Mouse (Mus musculus) cerebellum, adult 2 months (tissue): ENCODE measurements at regions not wholly inside any gene's neighbourhood (a gene's known extent, or its start where the extent isn't known, plus 50 kb on each side); places are given as distances from the start of the nearest gene placed in this dataset.

ENCODE experiments used
- DNase-seq, 2 experiments: peaks; one replicate each; pipeline ENCODE4 v3.0.0; 2021
- H3K27ac ChIP-seq: fragments of 200-500 bp; 2 replicates; pipeline ENCODE4 v1.5.1; 2012; ENCODE audit warnings: low read length, control low read depth, inconsistent platforms; ENCODE audit not compliant: insufficient read depth
- H3K27me3 ChIP-seq: fragments of 200-500 bp; 2 replicates; pipeline ENCODE4 v1.6.1; 2012; ENCODE audit warnings: inconsistent platforms, mild to moderate bottlenecking, low read length, moderate library complexity; ENCODE audit not compliant: control insufficient read depth, insufficient read depth
- H3K4me1 ChIP-seq: fragments of 200-500 bp; 2 replicates; pipeline ENCODE4 v1.6.1; 2011; ENCODE audit warnings: low read length; ENCODE audit not compliant: control insufficient read depth, insufficient read depth
- H3K4me3 ChIP-seq: fragments of 200-500 bp; replicated peaks from 2 replicates; pipeline ENCODE3; 2011; ENCODE audit warnings: mild to moderate bottlenecking, low read depth, low read length, control low read depth; ENCODE audit not compliant: insufficient read depth
- CTCF ChIP-seq: fragments of 200-500 bp; IDR thresholded peaks from 2 replicates; pipeline ENCODE4 v1.5.1; 2011; ENCODE audit warnings: low read depth, mild to moderate bottlenecking, control low read depth, low read length, moderate library complexity, borderline replicate concordance; ENCODE audit not compliant: insufficient read depth
- POLR2A ChIP-seq: fragments of 200-500 bp; IDR thresholded peaks from 2 replicates; pipeline ENCODE4 v1.6.1; 2011; ENCODE audit warnings: low read length, control low read depth, borderline replicate concordance; ENCODE audit not compliant: insufficient read depth
- WGBS: fragments of 180-500 bp; shearing (Covaris S2); methylation state at CpG from one replicate; pipeline ENCODE4 v1.1.7; 2018; 5-methylcytosine and 5-hydroxymethylcytosine counted together

DNA sequence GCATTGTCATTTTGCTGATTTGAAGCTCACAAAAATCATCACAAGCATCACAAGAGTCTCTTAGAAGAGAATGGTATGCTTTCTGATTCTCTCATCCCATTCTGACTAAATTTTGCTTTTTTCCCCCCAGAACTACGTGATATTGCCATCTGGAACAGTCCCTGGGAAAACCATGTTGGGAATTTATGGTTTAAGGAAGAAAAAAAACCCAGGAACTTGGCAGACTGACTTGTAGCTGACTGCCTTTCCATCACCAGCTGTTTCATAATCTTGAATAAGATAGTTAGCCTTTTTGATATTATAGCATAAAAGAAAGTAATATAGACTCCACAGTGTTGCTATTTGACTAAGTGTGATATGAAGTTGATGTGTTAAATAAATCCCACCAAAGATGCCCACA is 110.7 kb upstream of the Oprm1 start:
- WGBS = 12% methylated on average over 1 of the region's 1 CpGs
- no peak for DNase-seq

GRCm38 (mm10) chr10:6685308-6686080 is 72.8 kb upstream of the Oprm1 start:
- TF ChIP-seq POLR2A (no peak), CTCF (no peak)
- DNase-seq = peak; percentile 13 to 20
- Histone ChIP-seq H3K4me3 (no peak overlapping the region), H3K4me1 (no peaks in the 10 kb centered on the region; the same call in 1 of the 2 replicates), H3K27me3 (no peaks in the 10 kb centered on the region), H3K27ac (no peak overlapping the region)
- WGBS = 21% methylated on average over 11 of the region's 11 CpGs

More for the DNA sequence above, 110.7 kb upstream of the Oprm1 start:
- H3K27me3 ChIP-seq = no peaks in the 10 kb centered on the region
- TF ChIP-seq POLR2A (no peak), CTCF (no peak)
- no peak overlapping the region for H3K4me3 ChIP-seq
- H3K27ac ChIP-seq = no peak overlapping the region
- no peaks in the 10 kb centered on the region for H3K4me1 ChIP-seq

GRCm38 (mm10) chr10:6686081-6686474 is 72.2 kb upstream of the Oprm1 start:
- no peaks in the 10 kb centered on the region; the same call in 1 of the 2 replicates for H3K4me1 ChIP-seq
- no peaks in the 10 kb centered on the region for H3K27me3 ChIP-seq
- TF ChIP-seq POLR2A = no peak
- TF ChIP-seq CTCF = no peak
- WGBS = 89% methylated on average over 1 of the region's 1 CpGs
- no peak overlapping the region for H3K27ac ChIP-seq
- H3K4me3 ChIP-seq = no peak overlapping the region
- no peak for DNase-seq
